Mouse (Mus musculus) kidney, embryonic 14.5 days (tissue): ENCODE data around the gene 4930470P17Rik. TPM values are rescaled to one million over a fixed set of nuclear protein-coding genes. Genes with fewer than 3 reads are reported as not detected.

ENCODE experiments used
- ATAC-seq: fragments of 200-750 bp; cut with Nextera tagmentation; 2 replicates; pipeline ENCODE4 v1.8.0; 2017; ENCODE audit warnings: moderate number of reproducible peaks, mild to moderate bottlenecking, moderate TSS enrichment, moderate library complexity; ENCODE audit not compliant: low FRiP score, low TSS enrichment
- H3K27ac ChIP-seq: fragments of 300-500 bp; sonication (generic); 2 replicates; pipeline ENCODE4 v1.5.1; 2014; ENCODE audit warnings: low read depth, mild to moderate bottlenecking, low read length, moderate library complexity, mixed read lengths
- H3K27me3 ChIP-seq: fragments of 300-500 bp; sonication (generic); 2 replicates; pipeline ENCODE4 v1.6.1; 2014; ENCODE audit warnings: mild to moderate bottlenecking, low read length; ENCODE audit not compliant: control insufficient read depth, insufficient read depth
- H3K36me3 ChIP-seq: fragments of 300-500 bp; sonication (generic); 2 replicates; pipeline ENCODE4 v1.6.1; 2014; ENCODE audit warnings: low read length, mixed read lengths; ENCODE audit not compliant: control insufficient read depth, insufficient read depth
- H3K4me1 ChIP-seq: fragments of 300-500 bp; sonication (generic); 2 replicates; pipeline ENCODE4 v1.6.1; 2014; ENCODE audit warnings: low read length, mixed read lengths; ENCODE audit not compliant: control insufficient read depth, insufficient read depth
- H3K4me2 ChIP-seq: fragments of 300-500 bp; sonication (generic); replicated peaks from 2 replicates; pipeline ENCODE4 v1.6.1; 2014; ENCODE audit warnings: low read depth, mild to moderate bottlenecking, low read length
- H3K4me3 ChIP-seq: fragments of 300-500 bp; sonication (generic); 2 replicates; pipeline ENCODE4 v1.5.1; 2014; ENCODE audit warnings: mild to moderate bottlenecking, low read length
- H3K9ac ChIP-seq: fragments of 300-500 bp; sonication (generic); 2 replicates; pipeline ENCODE4 v1.6.1; 2014; ENCODE audit warnings: low read depth, mild to moderate bottlenecking, low read length, moderate library complexity
- H3K9me3 ChIP-seq: fragments of 300-500 bp; sonication (generic); 2 replicates; pipeline ENCODE4 v1.6.1; 2016; ENCODE audit warnings: low read length; ENCODE audit not compliant: control insufficient read depth
- WGBS: fragments of 180-500 bp; shearing (Covaris S2); extraction: QIAGEN DNeasy Blood & Tissue Kit; methylation state at CpG from one replicate; pipeline ENCODE4 v1.1.7; 2014; 5-methylcytosine and 5-hydroxymethylcytosine counted together
- polyA plus RNA-seq: library from polyadenylated mRNA; unstranded; fragments of >200 nt; fragmentation: Nextera tagmentation; extraction: Ambion mirVana; gene quantifications from 2 replicates; pipeline ENCODE4 v1.2.1, GENCODE M21; 2014

4930470P17Rik gene
- polyA plus RNA-seq, 1 experiment from 2014 or later, result not detected

DNA sequence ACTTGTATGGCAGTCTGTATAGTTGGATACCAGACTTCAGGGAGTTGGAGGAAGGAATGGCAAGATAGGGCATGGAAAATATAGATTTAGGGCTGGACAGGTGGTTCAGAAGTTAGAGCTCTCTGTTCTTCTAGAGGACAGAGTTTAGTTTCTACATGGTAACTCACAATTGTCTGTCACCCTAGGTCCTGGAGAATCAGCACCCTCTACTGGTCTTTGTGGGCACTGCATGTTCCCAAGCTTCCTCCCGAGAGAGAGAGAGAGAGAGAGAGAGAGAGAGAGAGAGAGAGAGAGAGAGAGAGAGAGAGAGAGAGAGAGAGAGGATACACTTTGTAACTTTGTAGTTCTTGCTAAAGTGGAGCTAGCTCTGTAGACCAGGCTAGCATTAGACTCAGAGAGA lies 5.1 kb downstream of the 4930470P17Rik start:
- Histone ChIP-seq H3K4me1 (no peaks in the 10 kb centered on the region), H3K36me3 (no peaks in the 10 kb centered on the region), H3K4me2 (no peak overlapping the region), H3K9ac (no peak overlapping the region), H3K27ac (no peak overlapping the region), H3K9me3 (no peaks in the 10 kb centered on the region), H3K4me3 (no peak overlapping the region), H3K27me3 (no peaks in the 10 kb centered on the region)
- ATAC-seq, result no peak
- WGBS, result 0% methylated on average over 1 of the region's 1 CpGs

DNA sequence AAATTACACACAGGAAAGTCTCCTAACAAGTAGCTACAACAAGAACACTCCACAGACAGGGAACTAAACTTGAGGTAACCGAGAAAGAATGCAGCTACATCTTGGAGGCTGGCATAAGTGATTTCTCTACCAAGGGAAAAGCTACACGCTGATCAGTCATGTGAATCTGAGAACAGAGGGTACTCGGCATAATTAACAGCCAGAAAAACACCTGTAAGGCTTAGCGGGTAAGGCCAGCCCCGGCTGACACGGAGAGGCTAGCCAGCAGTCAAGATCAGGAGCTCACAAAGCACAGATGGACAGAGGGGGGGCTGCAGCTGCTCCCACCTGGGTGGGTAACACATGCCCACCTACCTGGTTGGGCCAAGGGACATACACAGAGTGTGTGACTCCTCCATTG lies 9.7 kb downstream of the 4930470P17Rik start:
- H3K27ac ChIP-seq, result no peak overlapping the region
- H3K9ac ChIP-seq, result no peak overlapping the region
- no peaks in the 10 kb centered on the region for H3K9me3 ChIP-seq
- H3K27me3 ChIP-seq, result no peaks in the 10 kb centered on the region
- H3K4me2 ChIP-seq, result no peak overlapping the region
- no peak overlapping the region for H3K4me3 ChIP-seq
- no peak for ATAC-seq
- no peaks in the 10 kb centered on the region for H3K36me3 ChIP-seq
- no peaks in the 10 kb centered on the region for H3K4me1 ChIP-seq
- WGBS, result 65% methylated on average over 6 of the region's 6 CpGs

DNA sequence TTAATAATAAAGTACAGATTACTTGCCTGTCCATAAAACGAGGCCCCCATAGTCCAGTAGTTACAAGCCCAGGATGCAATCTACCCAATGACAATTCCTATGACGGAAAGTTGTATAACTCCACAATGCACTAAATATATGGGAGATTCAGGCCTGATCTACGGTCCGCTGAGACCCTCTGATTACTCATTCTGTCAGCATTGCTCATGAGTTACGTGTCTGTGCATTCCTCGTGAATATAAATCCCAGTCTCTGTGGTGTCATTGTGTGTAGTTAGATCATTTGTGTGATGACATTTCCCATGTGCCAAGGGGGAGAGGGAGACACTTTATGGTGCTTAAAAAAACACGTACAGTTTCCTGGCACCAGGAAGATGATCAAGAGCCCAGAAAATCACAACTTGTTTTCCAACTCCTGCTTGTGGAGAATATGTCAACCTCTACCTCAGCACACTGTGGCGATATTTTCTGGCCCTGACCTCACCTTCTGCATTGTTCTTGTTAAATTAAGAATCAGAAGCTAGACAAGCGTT lies 13.4 kb downstream of the 4930470P17Rik start:
- 42% methylated on average over 9 of the region's 9 CpGs for WGBS
- Histone ChIP-seq H3K9me3 (no peaks in the 10 kb centered on the region), H3K4me3 (no peak overlapping the region), H3K27ac (no peak overlapping the region), H3K36me3 (no peaks in the 10 kb centered on the region), H3K4me2 (no peak overlapping the region), H3K9ac (no peak overlapping the region), H3K27me3 (no peaks in the 10 kb centered on the region), H3K4me1 (0 out of 2 replicates have a peak, but pooled peaks cover 7% of the 10 kb centered on the region)
- ATAC-seq, result no peak

DNA sequence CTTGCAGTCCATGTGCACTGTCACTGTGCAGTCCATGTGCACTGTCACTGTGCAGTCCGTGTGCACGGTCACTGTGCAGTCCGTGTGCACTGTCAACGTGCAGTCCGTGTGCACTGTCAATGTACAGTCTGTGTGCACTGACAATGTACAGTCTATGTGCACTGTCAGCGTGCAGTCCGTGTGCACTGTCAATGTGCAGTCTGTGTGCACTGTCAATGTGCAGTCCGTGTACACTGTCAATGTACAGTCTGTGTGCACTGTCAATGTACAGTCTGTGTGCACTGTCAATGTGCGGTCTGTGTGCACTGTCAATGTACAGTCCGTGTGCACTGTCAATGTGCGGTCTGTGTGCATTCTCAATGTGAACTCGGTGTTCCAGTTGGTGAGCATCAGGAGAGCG lies 17.1 kb downstream of the 4930470P17Rik start:
- no peaks in the 10 kb centered on the region for H3K9me3 ChIP-seq
- no peak overlapping the region for H3K4me2 ChIP-seq
- H3K9ac ChIP-seq, result no peak overlapping the region
- no peak for ATAC-seq
- WGBS, result 92% methylated on average over 13 of the region's 13 CpGs
- no peak overlapping the region for H3K27ac ChIP-seq
- H3K36me3 ChIP-seq, result no peaks in the 10 kb centered on the region
- H3K4me1 ChIP-seq, result 0 out of 2 replicates have a peak, but pooled peaks cover 7% of the 10 kb centered on the region
- H3K27me3 ChIP-seq, result no peaks in the 10 kb centered on the region
- H3K4me3 ChIP-seq, result no peak overlapping the region

DNA sequence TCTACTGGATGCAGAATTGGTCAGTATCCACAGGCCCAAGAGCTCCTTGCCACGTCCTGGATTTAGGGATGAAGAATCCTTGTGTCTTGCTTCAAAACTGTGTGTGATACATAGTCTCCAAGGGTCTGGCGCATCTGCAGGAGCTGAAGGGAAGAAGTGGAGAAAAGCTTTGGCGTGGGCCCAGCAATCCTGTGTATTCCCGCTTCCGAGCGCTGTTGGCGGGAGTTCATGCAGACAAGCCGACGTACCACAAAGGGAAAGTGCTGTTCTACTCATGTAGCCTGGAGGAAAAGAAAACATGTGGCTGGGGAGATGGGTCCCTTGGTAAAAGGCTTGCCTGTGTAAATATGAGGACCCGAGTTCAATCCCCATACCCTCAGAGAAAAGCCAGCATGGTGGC lies 22.3 kb downstream of the 4930470P17Rik start:
- H3K36me3 ChIP-seq, result no peaks in the 10 kb centered on the region
- ATAC-seq, result no peak
- no peaks in the 10 kb centered on the region for H3K27me3 ChIP-seq
- H3K27ac ChIP-seq, result no peak overlapping the region
- no peak overlapping the region for H3K4me3 ChIP-seq
- no peaks in the 10 kb centered on the region for H3K9me3 ChIP-seq
- no peak overlapping the region for H3K4me2 ChIP-seq
- 81% methylated on average over 10 of the region's 10 CpGs for WGBS
- H3K4me1 ChIP-seq, result no peaks in the 10 kb centered on the region
- H3K9ac ChIP-seq, result no peak overlapping the region

DNA sequence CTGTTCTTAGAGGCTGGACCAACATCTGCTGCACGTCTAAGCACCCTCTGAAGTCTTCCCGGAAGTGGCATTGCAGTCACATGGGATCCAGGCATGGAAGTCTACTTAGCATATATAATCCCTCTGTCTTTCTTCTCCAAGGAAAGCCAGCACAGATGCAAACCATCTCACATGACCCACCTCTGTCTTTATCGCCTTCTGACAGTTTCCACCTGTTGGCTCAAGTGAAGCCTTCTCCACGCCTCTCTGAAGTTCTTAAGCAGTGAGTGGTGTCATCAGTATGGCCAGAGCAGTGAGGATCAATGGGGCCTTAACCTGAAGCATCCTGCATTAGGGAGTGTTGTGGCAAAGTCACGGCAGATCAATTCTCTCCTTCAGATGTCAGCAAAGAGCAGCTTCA lies 23.2 kb downstream of the 4930470P17Rik start:
- Histone ChIP-seq H3K4me3 (no peak overlapping the region), H3K9me3 (no peaks in the 10 kb centered on the region), H3K27me3 (no peaks in the 10 kb centered on the region), H3K36me3 (no peaks in the 10 kb centered on the region), H3K4me1 (no peaks in the 10 kb centered on the region), H3K27ac (no peak overlapping the region), H3K9ac (no peak overlapping the region), H3K4me2 (no peak overlapping the region)
- peak; percentile 62; the same call in 1 of the 2 replicates for ATAC-seq
- 34% methylated on average over 5 of the region's 5 CpGs for WGBS

DNA sequence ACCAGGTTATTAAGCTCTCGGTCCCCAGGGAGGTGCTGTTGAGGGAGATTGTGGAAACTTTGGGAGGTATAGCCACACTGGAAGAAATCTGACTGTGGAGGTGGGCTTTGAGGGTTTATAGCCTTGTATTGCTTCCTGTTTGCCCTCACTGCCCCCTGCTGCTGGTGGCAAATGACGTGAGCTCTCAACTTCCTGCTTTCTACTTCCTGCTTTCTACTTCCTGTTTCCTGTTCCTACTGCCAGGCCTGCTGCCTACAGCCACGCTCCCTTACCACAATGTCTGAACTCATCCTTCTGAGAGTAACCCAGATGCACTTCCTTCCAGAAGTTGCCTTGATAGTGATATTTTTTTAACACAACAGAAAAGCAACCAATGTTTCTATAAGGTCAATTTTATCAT lies 24.3 kb downstream of the 4930470P17Rik start:
- ATAC-seq, result no peak
- WGBS, result 83% methylated on average over 3 of the region's 3 CpGs

DNA sequence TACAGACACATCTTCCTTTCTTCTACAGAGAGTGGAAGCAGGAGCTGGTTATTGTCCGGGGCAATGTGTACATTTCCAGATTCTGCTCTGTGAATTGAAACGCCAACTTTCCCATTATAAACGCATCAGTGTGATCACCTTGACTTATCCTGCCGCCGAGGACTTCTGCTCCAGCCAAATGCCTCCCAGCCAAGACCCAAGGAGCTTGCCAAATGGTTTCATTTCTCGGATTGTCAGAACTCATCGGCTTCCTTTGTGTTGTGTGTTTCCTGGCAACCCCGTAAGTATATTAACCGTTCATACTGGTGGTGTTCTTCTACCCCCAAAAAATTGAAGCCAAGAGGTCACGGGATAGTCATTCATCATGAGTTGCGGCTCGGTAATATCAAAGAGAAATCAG lies 25.7 kb downstream of the 4930470P17Rik start:
- WGBS, result 84% methylated on average over 12 of the region's 12 CpGs
- ATAC-seq, result no peak

More for the DNA sequence above, 24.3 kb downstream of the 4930470P17Rik start:
- Histone ChIP-seq H3K9ac (no peak overlapping the region), H3K4me2 (no peak overlapping the region), H3K27ac (no peak overlapping the region), H3K4me1 (no peaks in the 10 kb centered on the region), H3K27me3 (no peaks in the 10 kb centered on the region), H3K9me3 (no peaks in the 10 kb centered on the region), H3K36me3 (no peaks in the 10 kb centered on the region), H3K4me3 (no peak overlapping the region)

DNA sequence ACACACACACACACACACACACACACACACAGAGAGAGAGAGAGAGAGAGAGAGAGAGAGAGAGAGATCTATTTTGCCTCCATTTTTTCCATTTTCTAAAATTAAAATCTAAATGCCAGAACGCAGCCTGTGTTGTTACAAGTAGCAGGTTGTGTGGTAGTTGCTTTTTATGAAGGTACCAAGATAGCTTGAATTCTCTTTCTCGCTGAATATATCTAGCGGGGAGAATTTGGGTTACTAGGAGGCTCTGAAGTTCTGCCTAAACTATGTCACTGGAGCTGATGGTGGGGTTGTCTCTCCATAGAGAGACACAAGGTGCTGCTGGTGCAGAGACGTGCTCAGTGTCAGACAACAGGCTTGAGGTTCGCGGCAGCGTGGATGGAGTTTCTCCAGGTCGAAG lies 36.8 kb downstream of the 4930470P17Rik start:
- H3K27ac ChIP-seq, result no peak overlapping the region
- no peaks in the 10 kb centered on the region for H3K9me3 ChIP-seq
- no peak for ATAC-seq
- no peaks in the 10 kb centered on the region for H3K4me1 ChIP-seq
- H3K9ac ChIP-seq, result no peak overlapping the region
- H3K27me3 ChIP-seq, result no peaks in the 10 kb centered on the region
- no peak overlapping the region for H3K4me2 ChIP-seq
- H3K4me3 ChIP-seq, result no peak overlapping the region
- 85% methylated on average over 8 of the region's 8 CpGs for WGBS
- no peaks in the 10 kb centered on the region for H3K36me3 ChIP-seq

More for the DNA sequence above, 25.7 kb downstream of the 4930470P17Rik start:
- Histone ChIP-seq H3K27ac (no peak overlapping the region), H3K4me2 (no peak overlapping the region), H3K27me3 (no peaks in the 10 kb centered on the region), H3K9me3 (no peaks in the 10 kb centered on the region), H3K4me1 (no peaks in the 10 kb centered on the region), H3K4me3 (no peak overlapping the region), H3K9ac (no peak overlapping the region), H3K36me3 (no peaks in the 10 kb centered on the region)
